ENCODE assay signal across 12 mouse cellular contexts in genomic region chr10:105401754-105402480, GRCm38 (mm10).
DNase-seq lines count a peak whose midpoint lies in the region; ATAC-seq lines count a peak whose summit lies in the region.
"Had no signal": no experiment of that assay in that cellular context is flagged by ENCODE, and none has a peak within 500 bp of the region (broad histone marks: within the 10 kb centered on the region; RNA-seq: fewer than 3 reads in every experiment).

No protein-coding gene starts in this region.

- H3K9me3 ChIP-seq in hindbrain, embryonic 14.5 days (ENCODE audit: control insufficient read depth, low read length) = no peaks in the 10 kb centered on the region
- H3K9me3 ChIP-seq: heart, embryonic 13.5 days had no signal

- no peaks in the 10 kb centered on the region for H3K27me3 ChIP-seq in hindbrain, embryonic 14.5 days (ENCODE audit: control insufficient read depth, insufficient read depth, low read length)
- H3K27me3 ChIP-seq: CH12.LX; heart, embryonic 13.5 days; Patski had no signal

- H3K27ac ChIP-seq in hindbrain, embryonic 14.5 days = peak overlapping the region; percentile 44
- H3K27ac ChIP-seq: heart, embryonic 13.5 days; stomach, postnatal 0 days had no signal

- WGBS in hindbrain, embryonic 14.5 days = 55% methylated on average over 11 of the region's 11 CpGs

- ATAC-seq in hindbrain, embryonic 14.5 days (ENCODE audit: low FRiP score) = 0 out of 2 replicates have a peak, but pooled peaks have one; percentile 49
- ATAC-seq: Patski had no signal

- H3K9ac ChIP-seq in hindbrain, embryonic 14.5 days = peak overlapping the region; percentile 10; the same call in 1 of the 2 replicates
- H3K9ac ChIP-seq: heart, embryonic 13.5 days had no signal

- peaks cover 13% of the 10 kb centered on the region; the same call in 1 of the 2 replicates for H3K4me1 ChIP-seq in hindbrain, embryonic 14.5 days (replicated peaks; ENCODE audit: control insufficient read depth, insufficient read depth, low read length)

- DNase-seq in ovary, postnatal 36 days (ENCODE audit: low spot score) = peak; percentile 18
- no peak for DNase-seq in ovary, adult 18-20 months (ENCODE audit: low spot score)
- DNase-seq in cerebellum, postnatal 14 days = peak; percentile 77 to 85
- no peak for DNase-seq in hindbrain, embryonic 14.5 days (ENCODE audit: low spot score)
- no peak for DNase-seq in kidney, adult 18-20 months
- DNase-seq in adipocyte (ENCODE audit: low spot score) = no peak
- no peak for DNase-seq in adrenal gland, adult (ENCODE audit: inconsistent age in 2 of 2, low spot score in 1 of 2)
- DNase-seq: gastrocnemius, postnatal 36 days had no signal

- H3K4me2 ChIP-seq in hindbrain, embryonic 14.5 days (replicated peaks) = peak overlapping the region; percentile 30
- H3K4me2 ChIP-seq: heart, embryonic 13.5 days had no signal

- no peaks in the 10 kb centered on the region for H3K36me3 ChIP-seq in hindbrain, embryonic 14.5 days (replicated peaks; ENCODE audit: control insufficient read depth, insufficient read depth)
- H3K36me3 ChIP-seq: heart, embryonic 13.5 days had no signal

- no peak overlapping the region for H3K4me3 ChIP-seq in hindbrain, embryonic 14.5 days (replicated peaks; ENCODE audit: low read length)
- H3K4me3 ChIP-seq: heart, embryonic 13.5 days had no signal

Comparison
In these comparisons a context has a peak if more than half of its experiments do, and no peak if none do; other contexts are left out.
1. DNase-seq: peak in ovary, postnatal 36 days (single experiment) and cerebellum, postnatal 14 days (2 of 2); none in ovary, adult 18-20 months (single experiment), hindbrain, embryonic 14.5 days (single experiment), kidney, adult 18-20 months (single experiment), adipocyte (single experiment) and adrenal gland, adult (0 of 2).